Mouse (Mus musculus) ES-Bruce4 (cell line): Measurements from ENCODE around the gene Kel. TPM values are rescaled to one million over a fixed set of nuclear protein-coding genes. Genes with fewer than 3 reads are reported as not detected.

Experiments used
- H3K27ac ChIP-seq: 2 replicates; pipeline ENCODE4 v1.5.1; 2012; ENCODE audit warnings: low read length, inconsistent platforms; ENCODE audit not compliant: insufficient read depth
- H3K27me3 ChIP-seq: 2 replicates; pipeline ENCODE4 v1.6.1; 2012; ENCODE audit warnings: mild to moderate bottlenecking, low read length, inconsistent platforms; ENCODE audit not compliant: control insufficient read depth, poor library complexity, insufficient read depth, severe bottlenecking
- H3K36me3 ChIP-seq: 2 replicates; pipeline ENCODE4 v1.6.1; 2012; ENCODE audit warnings: inconsistent platforms, mild to moderate bottlenecking, low read length, moderate library complexity; ENCODE audit not compliant: control insufficient read depth, poor library complexity, insufficient read depth, severe bottlenecking
- H3K4me1 ChIP-seq: one replicate; pipeline ENCODE4 v1.8.1; 2011; ENCODE audit warnings: low read length; ENCODE audit not compliant: control insufficient read depth, insufficient read depth
- H3K4me3 ChIP-seq: 2 replicates; pipeline ENCODE4 v1.5.1; 2011; ENCODE audit warnings: low read depth, mild to moderate bottlenecking, low read length
- H3K9ac ChIP-seq: 2 replicates; pipeline ENCODE4 v1.6.1; 2012; ENCODE audit warnings: low read depth, mild to moderate bottlenecking, inconsistent platforms; ENCODE audit not compliant: poor library complexity, severe bottlenecking
- H3K9me3 ChIP-seq: replicated peaks from 2 replicates; pipeline ENCODE4 v1.6.1; 2012; ENCODE audit warnings: mild to moderate bottlenecking, low read length, inconsistent platforms; ENCODE audit not compliant: control insufficient read depth, poor library complexity, insufficient read depth, severe bottlenecking
- CTCF ChIP-seq: IDR thresholded peaks from one replicate; pipeline ENCODE4 v1.8.1; 2011; ENCODE audit warnings: low read depth, low read length
- EP300 ChIP-seq: IDR thresholded peaks from 2 replicates; pipeline ENCODE4 v1.6.1; 2011; ENCODE audit warnings: low read depth, low read length; ENCODE audit not compliant: insufficient read depth
- POLR2A ChIP-seq: IDR thresholded peaks from one replicate; pipeline ENCODE4 v1.8.1; 2011; ENCODE audit warnings: low read length; ENCODE audit not compliant: insufficient read depth
- polyA plus RNA-seq: library from polyadenylated mRNA; stranded (reverse); fragments of >200 nt; gene quantifications from 2 replicates; pipeline ENCODE4 v1.2.4, GENCODE M21; 2011; ENCODE audit warnings: low read depth; ENCODE audit not compliant: missing spikeins, insufficient read depth, insufficient read length

Kel gene
- polyA plus RNA-seq, 1 experiment, result not detected

DNA sequence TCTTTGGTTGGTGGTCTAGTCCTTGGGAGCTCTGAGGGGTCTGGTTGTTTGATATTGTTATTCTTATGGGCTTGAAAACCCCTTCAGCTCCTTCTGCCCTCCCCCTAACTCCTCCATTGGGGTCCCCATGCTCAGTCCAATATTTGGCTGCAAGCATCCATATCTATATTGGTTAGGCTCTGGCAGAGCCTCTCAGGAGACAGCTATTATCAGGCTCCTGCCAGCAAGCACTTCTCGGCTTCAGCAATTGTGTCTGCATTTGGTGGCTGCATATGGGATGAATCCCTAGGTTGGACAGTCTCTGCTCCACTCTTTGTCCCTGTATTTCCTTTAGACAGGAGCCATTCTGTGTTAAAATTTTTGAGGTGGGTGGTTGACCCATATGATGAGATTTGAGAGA, 6.1 kb upstream of the Kel start:
- H3K9ac ChIP-seq, result no peak overlapping the region
- H3K36me3 ChIP-seq, result no peaks in the 10 kb centered on the region
- H3K9me3 ChIP-seq, result no peaks in the 10 kb centered on the region
- H3K27ac ChIP-seq, result no peak overlapping the region
- no peaks in the 10 kb centered on the region for H3K4me1 ChIP-seq
- TF ChIP-seq POLR2A (no peak), CTCF (no peak), EP300 (no peak)
- H3K27me3 ChIP-seq, result no peaks in the 10 kb centered on the region
- H3K4me3 ChIP-seq, result no peak overlapping the region

DNA sequence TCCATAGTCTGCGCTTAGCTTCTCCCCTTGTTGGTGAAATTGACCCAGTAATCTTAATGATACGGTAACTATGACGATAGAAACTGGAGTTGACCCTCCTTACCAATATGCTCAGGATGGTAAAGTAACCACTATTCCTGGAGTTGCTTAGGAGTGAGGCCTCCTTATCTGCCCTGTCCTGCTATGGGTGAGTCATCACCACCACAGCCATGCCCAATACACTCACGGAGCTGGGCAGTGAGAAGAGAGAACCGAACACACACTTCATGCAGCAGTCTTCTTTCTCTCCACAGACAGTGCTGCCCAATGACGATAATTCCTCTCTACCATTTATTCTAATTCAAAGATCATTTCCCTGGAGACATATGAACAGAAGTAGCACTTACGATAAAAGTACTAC, 2.1 kb upstream of the Kel start:
- no peak for TF ChIP-seq CTCF
- TF ChIP-seq POLR2A, result no peak
- no peak for TF ChIP-seq EP300
- no peaks in the 10 kb centered on the region for H3K9me3 ChIP-seq
- H3K4me3 ChIP-seq, result no peak overlapping the region
- H3K27ac ChIP-seq, result no peak overlapping the region
- H3K27me3 ChIP-seq, result 0 out of 2 replicates have a peak, but pooled peaks cover 1% of the 10 kb centered on the region
- no peak overlapping the region for H3K9ac ChIP-seq
- no peaks in the 10 kb centered on the region for H3K4me1 ChIP-seq
- no peaks in the 10 kb centered on the region for H3K36me3 ChIP-seq

DNA sequence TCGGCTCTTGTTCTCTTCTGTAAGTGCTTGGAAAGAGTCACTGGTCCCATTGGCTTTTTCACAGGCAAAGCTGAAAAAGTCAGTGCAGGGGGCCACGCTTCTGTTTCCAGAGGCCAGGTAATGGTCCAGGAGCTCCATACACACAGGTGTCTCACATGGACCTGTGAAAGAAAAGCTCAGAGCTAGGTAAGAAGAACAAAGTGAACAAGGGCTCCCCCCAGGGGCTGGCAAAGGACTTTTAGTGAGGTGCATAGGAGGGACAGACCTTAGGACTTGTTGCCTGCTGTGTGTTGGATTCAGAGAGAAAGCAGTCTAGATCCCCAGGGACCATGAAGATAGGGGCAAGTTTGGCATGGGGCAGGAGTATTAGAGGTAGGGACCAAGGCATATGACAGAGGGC, 1.2 kb downstream of the Kel start:
- no peak overlapping the region for H3K9ac ChIP-seq
- 0 out of 2 replicates have a peak, but pooled peaks cover 1% of the 10 kb centered on the region for H3K27me3 ChIP-seq
- H3K27ac ChIP-seq, result no peak overlapping the region
- TF ChIP-seq CTCF (peak; percentile 1), EP300 (no peak)
- no peaks in the 10 kb centered on the region for H3K4me1 ChIP-seq
- H3K9me3 ChIP-seq, result no peaks in the 10 kb centered on the region
- no peaks in the 10 kb centered on the region for H3K36me3 ChIP-seq
- H3K4me3 ChIP-seq, result no peak overlapping the region

GRCm38 (mm10) chr6:41701245-41701644, 2.9 kb downstream of the Kel start:
- H3K9ac ChIP-seq, result no peak overlapping the region
- H3K9me3 ChIP-seq, result no peaks in the 10 kb centered on the region
- H3K4me1 ChIP-seq, result no peaks in the 10 kb centered on the region
- no peak overlapping the region for H3K27ac ChIP-seq
- H3K27me3 ChIP-seq, result 0 out of 2 replicates have a peak, but pooled peaks cover 1% of the 10 kb centered on the region
- no peaks in the 10 kb centered on the region for H3K36me3 ChIP-seq
- no peak overlapping the region for H3K4me3 ChIP-seq
- TF ChIP-seq CTCF, result no peak
- no peak for TF ChIP-seq POLR2A
- no peak for TF ChIP-seq EP300

DNA sequence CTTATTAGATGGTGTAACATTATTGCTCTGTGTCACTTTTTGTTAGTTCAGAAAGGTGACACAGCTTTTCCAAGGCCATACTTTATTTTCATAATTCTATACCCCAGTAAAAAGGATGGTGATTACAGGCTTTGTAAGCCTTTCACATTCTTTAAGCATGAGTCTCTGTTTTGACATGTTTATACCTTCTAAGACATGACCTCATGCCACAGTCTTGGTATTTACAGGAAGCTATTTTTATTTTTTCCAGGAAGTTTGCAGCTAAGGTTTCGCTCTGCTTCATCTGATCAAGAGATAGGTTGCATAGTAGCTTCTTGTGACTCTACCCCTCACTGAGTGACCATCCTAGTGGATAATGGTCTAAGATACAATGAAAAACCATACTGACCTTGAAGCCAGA, 9.7 kb downstream of the Kel start:
- TF ChIP-seq EP300, result no peak
- TF ChIP-seq POLR2A, result no peak
- no peak for TF ChIP-seq CTCF
- Histone ChIP-seq H3K4me1 (no peaks in the 10 kb centered on the region), H3K27ac (no peak overlapping the region), H3K4me3 (no peak overlapping the region), H3K36me3 (no peaks in the 10 kb centered on the region), H3K27me3 (no peaks in the 10 kb centered on the region), H3K9ac (no peak overlapping the region), H3K9me3 (no peaks in the 10 kb centered on the region)

DNA sequence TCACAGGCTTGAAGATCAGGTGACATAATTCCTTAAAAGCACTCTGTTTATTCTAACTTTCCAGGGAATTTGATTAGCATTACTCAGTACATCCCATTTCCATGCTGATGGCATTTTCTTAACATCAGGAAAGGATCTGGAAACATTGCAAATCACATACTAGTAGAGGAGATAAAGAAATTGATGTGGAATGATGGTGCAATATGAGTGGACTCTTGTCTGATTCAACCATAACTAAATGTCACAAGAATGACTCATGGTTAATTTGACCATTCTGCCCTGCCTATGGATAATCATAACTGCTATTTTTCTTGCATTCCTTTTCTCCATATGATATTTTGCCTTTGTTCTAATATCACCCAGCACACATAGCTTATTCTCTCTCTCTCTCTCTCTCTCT, 11.9 kb downstream of the Kel start:
- TF ChIP-seq POLR2A (no peak), EP300 (no peak), CTCF (no peak)
- no peak overlapping the region for H3K9ac ChIP-seq
- H3K4me3 ChIP-seq, result no peak overlapping the region
- no peak overlapping the region for H3K27ac ChIP-seq
- no peaks in the 10 kb centered on the region for H3K9me3 ChIP-seq
- no peaks in the 10 kb centered on the region for H3K27me3 ChIP-seq
- H3K4me1 ChIP-seq, result no peaks in the 10 kb centered on the region
- H3K36me3 ChIP-seq, result no peaks in the 10 kb centered on the region
